Mouse (Mus musculus): ENCODE data around the gene Anks1b.

The Anks1b gene

DNA sequence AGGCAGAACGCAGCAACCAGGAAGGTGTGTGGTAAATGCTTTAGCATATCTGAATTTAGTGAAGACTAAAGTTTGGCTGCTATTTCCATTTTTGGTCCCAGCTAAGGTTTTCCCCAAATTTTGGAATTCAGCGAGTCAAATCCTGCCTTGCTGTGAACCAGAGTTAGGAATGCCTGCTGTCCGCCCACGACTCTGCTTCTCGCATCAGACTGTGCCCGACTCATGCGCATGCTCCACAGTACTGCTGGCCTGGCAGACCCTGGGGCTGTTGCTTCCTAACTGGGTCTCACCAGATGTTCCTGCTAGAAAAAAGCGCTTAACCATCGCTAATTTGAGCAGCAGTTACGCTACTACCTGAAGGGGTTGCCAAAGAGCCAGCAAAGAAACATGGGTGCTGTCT is 801.1 kb downstream of the Anks1b start:
- no peak for DNase-seq (ENCODE audit: low spot score in 2 of 2)

DNA sequence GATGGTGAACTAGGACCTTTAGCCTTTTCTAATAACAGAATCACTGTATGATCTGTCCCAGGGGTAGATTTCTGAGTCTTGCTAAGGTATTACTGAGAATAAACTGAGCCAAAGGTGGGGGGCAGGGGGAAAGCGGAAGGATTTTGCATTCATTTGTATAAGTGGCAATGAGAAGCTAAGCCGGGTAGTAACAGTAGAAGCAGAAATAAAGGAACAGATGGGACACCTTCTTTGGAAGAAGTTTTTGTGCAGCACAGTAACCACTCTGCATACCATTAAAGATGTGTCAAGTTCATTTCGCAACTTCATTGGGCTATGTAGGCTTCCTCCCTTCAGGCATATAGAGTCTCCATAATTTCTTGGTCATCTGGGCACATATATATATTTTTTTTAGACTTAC is 804.1 kb downstream of the Anks1b start:
- no peak for DNase-seq (ENCODE audit: low spot score in 2 of 2)

DNA sequence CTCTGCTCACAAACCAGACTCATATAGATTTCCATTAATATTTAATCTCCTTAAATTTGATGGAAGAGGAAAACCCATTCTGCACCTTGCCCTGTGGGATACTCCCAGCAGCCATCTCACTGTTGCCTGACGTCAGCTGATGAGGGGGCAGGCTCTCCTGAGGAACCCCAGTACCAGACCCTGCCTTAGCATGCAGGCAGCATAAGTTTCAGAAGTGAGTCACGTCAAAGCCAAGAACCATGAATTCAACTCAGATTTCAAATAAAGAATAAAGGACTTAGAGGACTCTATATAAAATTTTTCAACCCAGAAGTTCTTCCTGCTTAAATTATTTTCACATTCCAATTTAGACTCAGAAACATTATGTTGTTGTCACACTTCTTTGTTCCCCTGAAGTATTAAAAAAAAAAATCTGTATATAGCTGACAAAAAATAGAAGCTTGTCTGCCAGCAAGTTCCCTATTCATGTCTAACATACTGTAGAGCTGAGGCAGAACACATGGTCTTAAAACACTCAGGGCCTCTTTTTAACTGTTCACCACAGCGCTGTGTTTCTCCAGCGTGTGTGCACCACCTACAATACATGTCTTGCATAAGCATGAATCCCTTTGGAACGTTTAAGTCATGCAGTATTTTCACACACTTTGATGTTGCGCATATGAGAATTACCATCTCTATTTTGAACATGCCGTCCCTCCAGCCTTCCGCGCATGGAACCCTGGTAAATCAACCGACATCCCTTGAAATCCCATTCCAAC is 806.6 kb downstream of the Anks1b start:
- DNase-seq (ENCODE audit: low spot score in 2 of 2) = no peak

DNA sequence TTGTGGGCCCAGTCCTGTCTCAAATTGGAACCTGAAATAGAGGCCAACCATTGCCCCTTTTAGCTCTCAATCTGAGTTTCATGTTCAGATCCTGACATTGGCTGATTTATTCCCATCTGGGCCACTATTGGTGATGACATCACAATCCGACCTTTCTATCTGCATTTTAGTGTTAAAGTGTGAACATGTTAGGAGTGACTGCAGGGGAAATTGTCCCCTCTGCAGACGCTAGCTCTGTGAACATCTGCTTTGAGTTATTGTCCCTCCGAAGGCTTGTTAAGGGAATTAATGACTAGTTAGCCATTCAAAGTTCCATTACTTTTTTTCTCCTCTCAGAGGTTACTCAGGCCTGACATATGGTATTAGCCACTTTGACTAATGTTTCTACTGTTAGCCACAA is 810.5 kb downstream of the Anks1b start:
- no peak for DNase-seq (ENCODE audit: low spot score in 2 of 2)

DNA sequence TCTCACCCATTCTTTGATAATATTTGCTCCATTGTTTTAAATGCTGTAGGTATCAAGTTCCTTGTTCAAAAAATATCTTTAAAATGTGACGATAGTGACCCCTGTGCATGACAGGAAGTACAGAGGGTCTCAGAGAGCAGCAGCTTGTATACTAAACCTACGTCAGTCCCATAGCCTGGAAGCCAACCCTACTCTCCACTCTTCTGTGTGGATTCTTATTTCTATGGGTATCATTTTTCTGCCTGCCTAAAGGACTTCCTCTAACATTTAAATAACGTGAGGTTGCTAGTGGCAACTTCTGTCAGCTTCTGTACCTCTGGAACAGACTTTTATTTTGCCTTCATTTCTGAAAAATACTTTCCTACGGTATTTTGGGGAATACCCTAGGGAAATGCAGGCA is 812.1 kb downstream of the Anks1b start:
- DNase-seq (ENCODE audit: low spot score in 2 of 2) = no peak

DNA sequence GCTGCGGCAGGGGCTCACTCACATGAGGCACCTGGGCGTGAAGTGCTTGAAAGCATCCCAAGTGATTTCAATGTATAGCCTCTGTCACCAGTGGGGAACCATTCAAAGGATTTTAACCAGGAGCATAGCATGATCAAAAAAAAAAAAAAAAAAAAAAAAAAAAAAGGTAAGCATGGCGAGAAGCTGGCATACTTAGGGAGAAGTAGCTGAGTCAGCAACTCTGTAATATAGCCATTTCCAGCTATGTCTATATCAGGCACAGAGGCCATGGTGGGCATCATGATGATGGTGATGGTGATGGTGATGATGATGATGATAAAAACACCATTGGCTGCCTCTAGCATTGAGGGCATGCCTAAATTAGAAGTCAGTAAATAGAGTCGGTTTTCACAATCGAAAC is 814.8 kb downstream of the Anks1b start:
- no peak for DNase-seq (ENCODE audit: low spot score in 2 of 2)

DNA sequence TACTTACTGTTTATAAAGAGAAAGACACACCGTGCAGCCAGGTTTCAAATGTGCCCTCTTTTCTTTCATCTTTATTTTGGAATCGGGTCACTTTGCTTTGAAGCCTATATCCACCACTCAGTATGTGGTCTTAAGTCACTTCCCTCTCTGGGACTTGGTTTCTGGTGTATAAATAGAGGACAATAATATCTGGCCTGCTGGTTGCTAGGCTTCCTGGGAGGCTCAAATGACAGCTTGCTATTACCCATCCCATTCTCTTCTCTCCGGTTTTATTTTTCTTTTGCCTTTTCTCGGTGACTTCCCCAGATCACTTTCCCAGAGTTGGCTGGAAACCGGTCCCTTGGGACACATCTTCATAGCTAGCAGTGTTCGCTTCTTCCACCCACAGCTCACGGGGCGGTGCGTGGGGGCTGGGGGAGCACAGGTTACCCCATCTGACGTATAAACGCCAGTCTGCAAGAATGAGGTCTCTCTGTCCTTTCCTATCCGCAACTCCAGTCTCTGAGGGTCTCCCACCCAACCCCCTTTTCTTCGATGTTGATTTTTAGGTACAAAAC is 815.5 kb downstream of the Anks1b start:
- DNase-seq (ENCODE audit: low spot score in 2 of 2) = no peak

DNA sequence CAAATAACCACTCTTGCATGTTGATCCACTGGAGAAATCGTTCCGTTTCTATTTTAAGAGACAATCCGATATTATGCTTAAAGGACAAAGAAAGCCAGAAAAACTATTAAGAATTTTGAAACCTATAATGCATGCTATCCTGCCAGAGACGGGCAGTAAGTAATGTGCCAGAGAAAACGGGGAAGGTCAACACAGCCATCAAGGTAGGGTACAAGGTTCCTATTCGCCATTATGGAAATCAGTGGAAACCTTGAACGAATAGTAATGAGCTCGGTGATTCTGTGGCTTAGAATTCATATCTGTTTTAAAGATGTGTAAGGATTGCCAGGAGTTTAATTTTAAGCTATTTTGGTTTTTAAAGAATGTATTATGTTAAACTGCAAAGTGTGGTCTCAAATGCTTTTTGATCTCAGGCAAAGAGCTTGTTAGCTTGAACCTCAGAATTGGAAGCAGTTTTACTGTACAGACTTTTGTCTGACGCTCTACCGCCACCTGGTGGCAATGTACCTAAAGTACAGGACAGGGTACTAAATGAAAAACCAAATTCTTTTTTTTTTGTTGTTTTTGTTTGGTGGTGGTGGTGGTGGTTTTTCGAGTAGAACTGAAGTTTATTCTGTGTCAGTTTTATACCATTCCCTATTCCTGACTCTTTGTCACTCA is 816.7 kb downstream of the Anks1b start:
- DNase-seq (ENCODE audit: low spot score in 2 of 2) = peak in 1 of 2 experiments; percentile 77

DNA sequence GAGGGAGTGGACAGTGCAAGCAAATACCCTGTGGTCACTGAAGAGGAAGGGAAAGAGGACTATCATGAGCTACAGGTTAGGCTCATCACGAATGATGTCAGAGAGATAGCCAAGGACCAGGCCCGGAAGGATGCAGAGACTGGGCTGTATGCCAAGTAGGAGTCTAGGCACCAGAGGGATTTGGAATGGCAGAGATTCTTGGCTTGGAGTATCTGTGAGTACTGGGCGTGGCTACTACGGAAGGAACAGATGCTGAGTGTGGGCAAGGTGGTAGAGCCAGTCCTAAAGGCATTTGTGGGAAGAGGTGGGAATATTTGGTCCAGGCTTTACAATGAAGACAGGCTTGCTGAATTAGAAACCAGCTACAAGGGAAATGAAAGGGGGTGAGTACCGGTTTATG is 823.4 kb downstream of the Anks1b start:
- DNase-seq (ENCODE audit: low spot score in 2 of 2) = no peak

DNA sequence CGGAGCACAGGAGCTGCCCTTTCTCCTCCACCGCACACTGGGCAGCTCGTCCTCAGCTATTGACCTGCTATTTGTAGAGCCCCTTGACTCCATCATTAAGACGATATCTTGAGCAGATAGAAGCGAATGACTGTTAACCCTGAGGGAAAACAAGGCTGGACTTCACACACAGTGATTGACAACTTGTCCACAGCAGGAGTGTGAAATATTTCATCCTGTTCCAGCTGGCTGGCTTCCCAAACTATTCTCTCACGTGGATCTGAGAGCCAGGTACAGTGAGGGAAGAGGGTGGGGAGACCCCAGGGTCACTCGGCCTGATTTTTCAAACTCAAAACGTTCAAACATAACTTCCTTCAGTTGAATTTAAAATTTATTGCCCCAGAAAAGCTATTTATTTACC is 824.1 kb downstream of the Anks1b start:
- DNase-seq (ENCODE audit: low spot score in 2 of 2) = no peak

DNA sequence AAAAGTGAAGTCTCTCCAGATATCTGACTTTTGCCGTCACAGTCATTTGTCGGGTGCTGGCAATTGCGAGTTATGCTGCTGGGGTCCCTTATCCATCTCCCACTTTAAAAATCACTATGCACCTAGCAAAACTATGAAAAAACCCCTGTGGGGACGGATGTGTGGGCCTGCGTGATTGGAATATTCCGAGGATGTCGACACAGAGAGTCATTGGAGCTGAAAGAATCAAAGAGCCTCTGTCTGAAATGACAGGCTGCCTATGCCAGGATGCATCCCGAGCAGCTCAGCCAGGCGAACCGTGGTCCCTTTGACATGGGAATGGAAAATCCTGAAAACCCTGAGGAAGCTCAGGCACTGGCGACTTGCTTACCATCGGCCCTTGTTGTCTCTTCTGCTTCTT is 825.9 kb downstream of the Anks1b start:
- no peak for DNase-seq (ENCODE audit: low spot score in 2 of 2)

DNA sequence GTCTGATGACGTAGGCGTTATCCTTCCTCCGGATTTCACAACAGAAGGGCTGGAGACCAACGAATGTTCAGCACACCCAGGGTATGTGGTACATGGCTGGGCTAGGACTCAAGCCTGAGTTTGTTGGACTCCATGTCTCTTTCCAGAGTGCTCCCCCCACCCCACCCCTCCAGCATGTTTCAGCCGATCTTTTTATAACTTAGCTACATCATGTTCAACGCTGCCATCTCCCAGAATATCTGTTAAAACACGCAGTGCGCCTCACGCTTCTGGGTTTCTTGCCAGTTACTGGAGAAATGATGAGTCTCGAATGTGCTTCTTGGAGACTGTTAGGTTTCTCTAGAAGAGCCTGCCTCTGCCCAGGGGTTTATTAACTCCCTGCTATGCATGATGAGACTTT is 831.3 kb downstream of the Anks1b start:
- no peak for DNase-seq (ENCODE audit: low spot score in 2 of 2)

DNA sequence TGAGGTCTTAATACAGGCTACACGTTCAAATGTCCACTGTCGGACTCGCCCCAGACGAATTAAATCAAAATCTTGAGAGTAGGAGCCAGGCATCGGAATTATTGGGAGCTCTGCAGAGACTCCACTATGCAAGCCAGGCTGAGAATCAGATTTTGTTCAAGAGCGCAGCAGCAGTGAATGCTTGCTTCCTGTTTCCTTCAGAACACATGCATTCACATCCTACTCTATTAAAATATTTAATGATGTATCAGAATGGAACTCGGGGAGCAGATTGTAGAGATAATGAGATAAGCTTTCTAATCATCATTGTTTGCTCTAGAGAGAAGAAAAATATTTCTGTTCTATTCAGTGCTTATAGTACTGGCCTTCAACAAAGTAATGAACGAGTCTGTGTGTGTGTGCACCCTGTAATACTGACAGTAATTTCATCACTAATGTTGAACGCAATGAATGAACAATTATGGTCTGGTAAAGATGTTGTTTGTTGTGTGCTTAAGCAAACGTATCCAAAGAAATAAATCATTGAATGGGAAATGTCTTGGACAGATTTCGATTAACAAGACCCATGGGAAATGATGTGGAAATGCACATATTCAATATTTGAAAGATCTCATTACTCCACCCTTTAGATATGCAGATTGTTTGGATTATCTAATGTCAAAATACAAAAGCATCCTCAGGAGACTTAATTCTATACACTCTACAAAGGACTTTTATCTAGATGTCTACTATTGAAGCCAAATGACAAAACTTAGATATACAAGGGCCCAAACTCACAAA is 835.7 kb downstream of the Anks1b start:
- no peak for DNase-seq (ENCODE audit: low spot score in 2 of 2)

DNA sequence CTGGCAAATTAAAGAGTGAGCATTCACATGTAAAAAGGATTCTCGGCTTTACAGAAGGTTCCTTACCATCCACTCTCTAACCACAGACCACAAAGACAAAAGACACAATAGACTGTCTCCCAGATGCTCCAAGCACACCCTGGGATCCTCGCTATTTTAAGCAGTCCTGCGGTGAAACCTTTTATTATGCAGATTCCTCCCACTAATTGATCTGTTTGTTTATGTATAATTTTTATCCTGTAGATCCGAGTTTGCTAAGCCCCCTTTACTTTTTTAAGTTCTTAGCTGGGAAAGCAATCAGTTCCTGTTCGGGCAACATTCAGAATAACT is 836.3 kb downstream of the Anks1b start:
- DNase-seq (ENCODE audit: low spot score in 2 of 2) = no peak

DNA sequence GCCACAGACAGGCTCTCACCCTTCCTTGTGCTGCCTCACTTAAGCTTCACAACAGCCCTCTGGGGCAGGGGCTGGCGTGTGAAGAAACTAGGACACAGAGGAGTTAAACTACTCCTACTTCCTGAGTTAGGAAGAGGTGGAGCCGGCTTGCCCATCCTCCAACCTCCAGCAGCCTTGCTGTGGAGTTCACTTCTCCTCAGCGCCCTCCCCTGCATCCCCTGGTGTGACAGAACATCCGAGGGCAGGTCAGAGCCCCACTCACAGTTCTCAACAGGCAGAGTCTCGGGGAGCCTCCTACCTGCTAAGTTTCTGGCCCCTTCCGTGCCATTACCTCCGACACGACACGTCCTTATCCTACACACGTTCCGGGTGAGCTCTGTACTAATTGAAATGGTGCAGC is 844.7 kb downstream of the Anks1b start:
- no peak for DNase-seq (ENCODE audit: low spot score in 2 of 2)

DNA sequence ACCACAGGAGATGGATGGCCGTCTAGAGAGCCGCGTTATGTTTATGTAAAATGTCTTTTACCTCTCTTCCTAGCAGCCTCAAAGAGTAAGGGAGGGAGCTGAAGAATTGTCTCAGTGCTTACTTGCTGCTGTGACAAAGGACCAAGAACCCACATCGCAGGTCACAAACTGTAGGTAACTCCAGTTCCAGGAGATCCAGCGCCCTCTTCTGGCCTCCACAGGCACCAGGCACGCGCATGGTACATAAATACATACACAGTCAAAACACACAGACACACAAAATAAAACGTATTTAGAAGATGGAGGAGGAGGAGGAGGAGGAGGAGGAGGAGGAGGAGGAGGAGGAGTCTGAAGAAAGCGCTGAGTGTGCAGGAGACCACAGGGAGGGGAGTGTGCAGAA is 845.4 kb downstream of the Anks1b start:
- no peak for DNase-seq (ENCODE audit: low spot score in 2 of 2)

DNA sequence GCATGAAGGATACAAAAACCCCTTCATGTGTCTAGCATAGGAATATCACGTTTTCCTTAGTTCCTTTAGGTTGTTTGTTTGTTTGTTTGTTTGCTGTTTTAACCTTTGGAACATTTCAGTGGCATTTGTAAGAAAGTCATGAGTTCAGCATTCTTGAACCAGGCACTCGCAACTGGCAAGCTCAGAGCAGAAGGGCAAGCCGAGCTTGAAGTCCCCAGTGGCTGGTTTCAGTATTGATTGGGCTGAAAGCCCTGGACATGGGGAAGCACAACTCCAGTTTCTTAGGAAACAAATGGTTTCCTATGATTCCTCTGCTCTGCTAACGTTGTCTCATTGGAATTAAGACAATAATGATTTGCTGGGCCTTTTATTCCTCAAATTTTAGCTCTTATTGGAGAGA is 846.7 kb downstream of the Anks1b start:
- no peak for DNase-seq (ENCODE audit: low spot score in 2 of 2)

DNA sequence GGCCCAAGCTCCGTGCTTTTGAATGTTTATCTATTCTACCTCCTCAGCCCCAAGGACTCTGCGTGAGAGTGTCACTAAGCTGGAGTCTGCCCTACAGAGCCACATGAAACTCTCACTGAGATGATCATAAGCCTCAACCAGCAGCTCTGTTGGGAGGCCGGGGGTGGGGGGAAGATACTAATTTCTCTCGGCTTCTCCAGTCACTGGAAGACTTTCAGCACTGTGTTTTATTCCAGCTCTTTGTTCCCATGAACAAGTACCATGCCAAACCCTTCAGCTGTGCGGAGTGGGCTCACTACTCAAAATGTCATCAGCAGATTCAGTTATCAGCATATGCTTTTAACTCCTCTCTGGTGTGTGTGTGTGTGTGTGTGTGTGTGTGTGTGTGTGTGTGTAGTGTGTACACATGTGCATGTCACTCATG is 849.8 kb downstream of the Anks1b start:
- DNase-seq (ENCODE audit: low spot score in 2 of 2) = no peak

DNA sequence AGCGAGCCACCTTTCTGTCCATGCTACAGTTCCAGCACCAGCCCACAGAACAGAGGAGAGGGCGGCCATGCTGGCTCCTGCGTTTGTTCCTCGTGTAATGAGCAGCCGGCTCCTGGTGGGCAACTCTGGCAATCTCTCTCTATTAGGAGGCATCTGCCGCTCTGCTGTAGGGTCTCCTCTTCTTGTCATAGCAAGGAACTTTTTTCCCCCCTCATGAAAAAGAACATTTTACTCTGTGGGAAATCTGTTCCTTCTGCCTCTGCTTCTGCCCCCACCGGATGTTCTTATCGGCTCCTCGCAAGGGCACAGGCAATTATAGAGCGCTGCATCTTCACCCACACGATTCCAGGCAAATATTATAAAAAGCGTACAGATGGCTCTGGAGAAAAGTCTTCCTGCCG is 850.6 kb downstream of the Anks1b start:
- no peak for DNase-seq (ENCODE audit: low spot score in 2 of 2)

DNA sequence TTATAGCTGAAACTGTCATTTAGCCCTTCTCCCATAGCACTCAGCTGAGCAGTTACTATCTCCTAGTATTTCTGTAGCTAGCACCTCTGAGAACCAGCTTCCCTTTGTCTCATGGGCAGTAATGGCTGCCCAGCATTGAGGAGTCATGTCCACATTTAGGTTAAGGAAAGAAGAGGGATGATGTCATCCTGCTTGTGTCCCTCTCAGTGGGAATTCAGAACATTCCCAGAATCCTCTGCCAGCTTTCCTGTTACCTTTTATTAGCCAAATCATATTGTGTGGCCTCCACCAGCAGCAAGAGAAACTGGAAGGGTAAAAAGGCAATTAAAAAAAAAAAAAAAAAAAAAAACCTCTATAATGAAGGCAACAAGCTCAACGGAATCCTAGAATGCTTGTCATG is 851.6 kb downstream of the Anks1b start:
- DNase-seq (ENCODE audit: low spot score in 2 of 2) = no peak

DNA sequence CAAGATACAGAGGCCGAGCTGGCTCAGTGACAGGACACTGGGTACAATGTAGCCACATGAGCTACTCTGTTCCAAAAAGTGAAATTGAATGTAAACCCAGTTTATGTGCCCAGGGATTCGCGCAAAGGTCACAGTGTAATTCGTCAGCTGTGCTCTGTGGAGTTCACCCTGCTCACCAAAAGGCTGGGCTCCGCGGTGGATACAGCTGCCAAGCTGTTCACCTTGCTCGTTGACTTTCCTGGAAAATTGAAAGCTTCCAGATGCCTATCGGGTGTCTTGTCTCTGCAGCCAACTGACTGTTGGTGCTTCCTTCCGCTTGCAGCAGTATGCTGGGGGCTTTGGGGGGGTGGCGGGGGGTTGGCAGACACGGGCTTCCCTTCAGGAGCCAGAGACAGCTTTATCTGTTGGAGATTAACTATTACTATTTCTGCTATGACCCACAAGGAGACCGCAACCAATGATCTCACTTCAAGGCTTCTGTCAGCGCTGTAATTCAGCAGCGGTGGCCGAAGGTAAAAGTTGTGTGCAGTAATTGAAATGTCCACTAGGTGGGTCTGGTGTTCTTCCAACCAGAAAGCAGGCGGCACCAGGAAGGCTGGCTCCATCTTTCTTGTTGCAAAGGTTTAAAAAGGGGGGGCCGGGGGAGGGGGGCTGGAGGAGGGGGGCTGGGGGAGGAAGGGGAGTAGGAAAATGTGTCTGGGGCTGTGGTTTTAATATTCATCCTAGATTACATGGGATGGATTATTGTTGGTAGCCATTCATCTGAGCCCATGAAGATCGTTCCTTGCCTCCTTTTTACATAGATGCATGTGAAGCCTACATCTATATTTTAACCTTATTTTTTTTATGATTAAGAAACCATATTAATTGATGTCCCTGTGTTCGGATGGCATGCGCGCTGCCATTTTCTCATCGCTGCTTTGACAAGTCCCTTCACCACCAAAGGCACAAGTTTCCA is 855.4 kb downstream of the Anks1b start:
- DNase-seq (ENCODE audit: low spot score in 2 of 2) = peak in 1 of 2 experiments; percentile 29

DNA sequence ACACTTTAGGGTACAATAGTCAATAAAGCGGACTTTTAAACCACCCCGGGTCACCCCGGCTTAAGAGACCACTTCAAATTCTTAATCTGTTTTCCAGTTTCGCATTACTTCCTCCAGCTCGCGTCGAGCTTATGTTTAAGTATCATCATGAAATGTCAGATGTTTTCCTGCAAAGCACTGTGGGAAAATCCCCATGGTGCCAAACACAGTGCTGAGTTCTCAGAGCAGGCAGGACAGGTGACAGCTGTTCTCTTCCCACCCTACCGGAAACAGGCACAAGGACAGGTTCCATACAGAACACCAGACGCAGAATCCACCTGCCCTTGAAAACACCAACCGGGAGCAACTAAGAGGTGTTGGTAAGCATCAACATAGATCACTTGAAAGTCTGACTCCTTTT is 856.2 kb downstream of the Anks1b start:
- DNase-seq (ENCODE audit: low spot score in 2 of 2) = no peak

All from urinary bladder, postnatal 4 days (tissue).